Mouse (Mus musculus) layer of hippocampus, postnatal 10 days (tissue): ENCODE measurements around the gene Dpep3. TPM values are rescaled to one million over a fixed set of nuclear protein-coding genes. Genes with fewer than 3 reads are reported as not detected.
A peak's percentile ranks its signal among the peaks of the same experiment; 100 is the strongest.

ENCODE experiments used
- DNase-seq, 2 experiments: peaks; one replicate each; pipeline ENCODE4 v3.0.0; 2021; ENCODE audit warnings: low spot score in 2 of 2
- microRNA-seq, 2 experiments: library from miRNA; unstranded; fragments of <30 nt; microRNA quantifications; one replicate each; pipeline ENCODE4 v1.2.0; 2021
- total RNA-seq, 2 experiments: library from RNA; stranded (reverse); gene quantifications; 2 replicates each; pipeline ENCODE4 v1.2.3; 2021

The Dpep3 gene
- total RNA-seq, 2 experiments from 2014 or later, result not detected

- peak; percentile 75 to 88 for DNase-seq
Measured at GRCm38 (mm10) chr8:105936866-105937475, 42.3 kb downstream of the Dpep3 start.

DNA sequence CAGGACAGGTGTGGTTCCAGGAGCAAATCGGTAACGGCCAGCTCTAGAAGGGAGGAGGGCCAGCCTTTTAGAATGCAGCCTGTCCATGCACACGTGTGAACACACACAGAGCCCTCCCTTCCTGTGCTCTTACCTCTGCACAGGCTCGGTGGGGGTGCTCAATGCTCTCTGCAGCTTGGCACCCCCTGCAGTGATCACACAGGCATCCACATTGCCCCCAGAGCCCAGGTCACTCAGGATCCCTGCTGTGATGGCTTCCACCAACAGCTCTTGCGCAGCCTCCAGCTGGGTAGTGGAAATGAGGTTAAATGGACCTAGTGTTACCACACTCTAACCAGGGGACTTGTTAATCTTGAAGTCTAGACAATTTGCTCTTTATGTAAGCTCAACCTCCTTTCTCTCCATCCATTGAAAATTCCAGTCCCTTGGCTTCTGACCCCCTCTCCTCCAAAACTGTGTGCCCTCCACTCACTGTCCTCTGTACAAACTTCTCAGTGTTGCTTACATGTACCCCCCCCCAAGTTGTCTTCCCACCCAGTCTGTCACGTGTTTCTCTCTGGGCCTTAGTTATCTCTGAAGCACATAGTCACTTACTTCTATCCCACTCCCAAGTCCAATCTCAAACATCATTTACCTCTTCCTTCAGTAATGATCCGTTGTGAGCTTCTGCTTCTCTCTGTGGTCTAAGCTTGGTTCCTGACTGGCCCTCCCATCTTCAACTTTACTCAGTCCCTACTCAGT is 43.2 kb downstream of the Dpep3 start:
- DNase-seq, result no peak

DNA sequence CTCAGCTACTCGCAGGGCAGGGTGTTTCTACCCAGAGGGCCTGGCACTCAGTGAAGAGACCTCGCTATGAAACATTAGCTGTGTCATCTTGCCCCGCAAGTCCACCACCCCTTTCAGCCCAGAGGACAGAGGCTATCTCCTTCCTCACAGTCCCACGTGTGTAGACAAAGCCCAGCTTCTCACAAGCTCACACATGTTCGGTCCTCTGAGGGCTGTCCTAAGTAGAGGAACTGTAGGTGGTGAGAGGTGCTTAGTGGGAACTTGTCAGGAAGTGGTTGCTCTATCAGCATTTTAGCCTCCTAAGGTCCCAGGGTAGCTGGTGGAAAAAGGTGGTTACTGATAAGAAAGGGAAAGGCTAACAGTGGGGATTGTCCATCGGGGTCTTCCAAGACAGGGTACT is 44.1 kb downstream of the Dpep3 start:
- no peak for DNase-seq

GRCm38 (mm10) chr8:105933762-105934161 is 45.5 kb downstream of the Dpep3 start, which contains the start of gene Ctrl:
Ctrl (minus strand) TSS chr8:105933862.
- no peak for DNase-seq

DNA sequence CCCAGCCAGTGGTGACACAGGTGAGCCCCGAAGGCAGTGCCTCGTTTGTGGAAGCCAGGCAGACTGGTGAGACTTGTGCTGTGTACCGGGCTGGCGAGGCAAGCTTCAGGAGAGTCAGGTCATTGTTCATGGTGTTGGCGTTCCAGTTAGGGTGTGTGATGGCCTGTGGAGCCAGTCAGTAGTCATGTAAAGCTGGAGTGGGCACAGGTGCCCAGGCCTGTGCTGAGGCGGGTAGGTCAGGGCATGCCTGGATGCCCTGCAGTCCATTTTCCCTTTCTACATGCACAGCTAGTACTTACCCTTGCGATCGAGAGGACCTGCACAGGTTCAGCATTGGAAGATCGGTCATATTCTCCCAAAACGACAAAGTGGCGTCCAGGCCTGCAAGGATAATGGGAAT is 46.7 kb downstream of the Dpep3 start:
- DNase-seq, result no peak

DNA sequence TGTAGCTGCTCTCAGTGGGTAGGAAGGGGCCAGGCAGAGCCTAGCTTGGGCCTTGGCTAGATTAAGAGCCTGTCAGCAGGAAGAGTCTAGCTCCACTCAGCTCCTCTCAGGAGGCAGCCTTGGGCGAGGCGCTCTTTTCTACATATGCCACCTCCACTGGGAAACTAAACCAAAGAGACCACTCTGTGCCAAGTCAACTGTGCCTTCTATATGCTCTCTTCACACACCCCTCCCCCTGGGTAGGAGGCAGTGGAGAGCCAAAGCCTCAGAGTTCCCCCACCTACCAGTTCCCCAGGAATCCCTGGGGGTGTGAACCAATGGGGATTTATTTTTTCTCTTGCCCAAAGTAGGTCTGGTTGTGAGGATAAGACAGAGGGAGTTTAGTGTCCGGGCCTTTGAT is 48.0 kb downstream of the Dpep3 start:
- DNase-seq, result no peak

DNA sequence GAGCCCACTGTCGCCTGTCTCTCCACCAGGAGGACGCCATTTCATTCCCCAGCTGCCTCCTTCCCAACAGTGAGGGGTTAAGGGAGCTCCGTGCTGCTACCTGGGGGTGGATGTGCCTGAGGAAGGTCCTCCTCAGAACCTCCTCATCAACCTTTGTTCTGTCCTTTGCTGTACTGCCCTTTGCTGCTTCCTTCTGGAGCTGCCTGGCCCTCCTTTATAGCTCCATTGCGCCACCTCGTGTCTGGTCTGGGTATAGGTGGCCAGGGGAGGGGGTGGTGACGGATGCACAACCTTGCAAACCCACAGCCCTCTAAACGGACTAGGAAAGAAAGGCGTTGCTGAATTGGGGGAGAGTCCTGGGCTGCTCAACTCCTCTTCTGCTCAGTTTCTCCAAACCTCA is 48.6 kb downstream of the Dpep3 start:
- DNase-seq, result peak; percentile 94 to 95

DNA sequence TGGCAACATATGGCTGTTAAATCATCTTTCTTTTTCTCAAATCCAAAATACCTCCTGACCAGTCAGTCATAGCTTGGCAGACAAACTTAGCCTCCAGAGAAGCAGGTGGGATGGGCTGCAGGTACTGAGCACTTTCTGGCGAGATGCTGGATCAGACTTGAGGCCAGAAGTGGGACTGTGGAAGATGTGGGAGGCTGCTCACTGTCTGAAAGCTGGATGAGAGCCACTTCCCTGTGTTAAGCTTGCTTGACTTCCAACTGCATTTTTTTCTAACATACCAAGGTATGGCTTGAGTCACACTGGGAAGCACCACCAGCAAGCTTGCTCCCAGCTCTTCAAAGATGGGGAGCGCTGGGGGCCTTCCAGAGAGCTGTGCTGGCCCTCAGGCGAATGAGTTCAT is 54.1 kb downstream of the Dpep3 start:
- DNase-seq, result no peak

Small RNA genes lying within 50 kb of the gene (microRNA-seq; reads per million reads assigned to microRNA genes)
- 0 reads per million in 2 experiments for gene Mir7074

Other genes with a start within 250 kb of the Dpep3 start
- 10 to 100 TPM; 25.2 to 30.7 TPM for gene Gfod2, start 220.8 kb downstream of the Dpep3 start, total RNA-seq
- 10 to 100 TPM; 23.6 to 25.0 TPM for gene Ranbp10, start 152.1 kb downstream of the Dpep3 start, total RNA-seq
- under 1 TPM; 0.33 to 0.53 TPM for gene Tsnaxip1, start 151.7 kb downstream of the Dpep3 start, total RNA-seq
- 10 to 100 TPM; 23.9 to 25.4 TPM for gene Cenpt, start 126.2 kb downstream of the Dpep3 start, total RNA-seq
- gene Thap11, start 124.3 kb downstream of the Dpep3 start, total RNA-seq, result 10 to 100 TPM; 32.1 to 34.2 TPM
- 10 to 100 TPM; 23.3 to 42.6 TPM for gene Nutf2, start 118.8 kb downstream of the Dpep3 start, total RNA-seq
- 10 to 100 TPM; 59.5 to 63.9 TPM for gene Edc4, start 98.5 kb downstream of the Dpep3 start, total RNA-seq
- 1 to 10 TPM in 1 of 2 experiments, under 1 TPM in 1; 0.66 to 1.5 TPM for gene Nrn1l, start 85.9 kb downstream of the Dpep3 start, total RNA-seq
- gene Pskh1, start 79.0 kb downstream of the Dpep3 start, total RNA-seq, result 1 to 10 TPM; 8.1 to 8.3 TPM
- gene Ctrl, start 45.6 kb downstream of the Dpep3 start, total RNA-seq, result under 1 TPM; 0.85 to 0.91 TPM
- 10 to 100 TPM; 70.2 to 82.5 TPM for gene Psmb10, start 41.0 kb downstream of the Dpep3 start, total RNA-seq
- gene Lcat, start 36.0 kb downstream of the Dpep3 start, total RNA-seq, result 10 to 100 TPM; 30.1 to 30.7 TPM
- gene Slc12a4, start 13.3 kb downstream of the Dpep3 start, total RNA-seq, result 10 to 100 TPM; 28.3 to 32.2 TPM
- gene Dus2, start 11.9 kb upstream of the Dpep3 start, total RNA-seq, result 10 to 100 TPM; 20.9 to 21.5 TPM
- not detected for gene Dpep2nb, start 26.5 kb upstream of the Dpep3 start, total RNA-seq
- 10 to 100 TPM; 12.7 to 14.7 TPM for gene Ddx28, start 32.5 kb upstream of the Dpep3 start, total RNA-seq
- gene Nfatc3, start 79.4 kb upstream of the Dpep3 start, total RNA-seq, result 1 to 10 TPM; 9.9 TPM
- gene Esrp2, start 157.5 kb upstream of the Dpep3 start, total RNA-seq, result under 1 TPM in 1 of 2 experiments, not detected in 1; 0.29 TPM
- 10 to 100 TPM; 18.7 to 20.1 TPM for gene Pla2g15, start 171.0 kb upstream of the Dpep3 start, total RNA-seq
- gene Slc7a6, start 189.4 kb upstream of the Dpep3 start, total RNA-seq, result 10 to 100 TPM; 23.2 to 26.2 TPM
- 10 to 100 TPM; 30.4 to 32.3 TPM for gene Slc7a6os, start 231.5 kb upstream of the Dpep3 start, total RNA-seq
- gene Prmt7, start 231.5 kb upstream of the Dpep3 start, total RNA-seq, result 10 to 100 TPM; 40.3 to 44.7 TPM